In genomic region chr4:148816556-148816955, GRCm38 (mm10) we compare ENCODE assay signal across 11 mouse cellular contexts. TPM values are rescaled to one million over a fixed set of nuclear protein-coding genes. Genes with fewer than 3 reads are reported as not detected.
DNase-seq lines count a peak whose midpoint lies in the region; ATAC-seq and TF ChIP-seq lines count a peak whose summit lies in the region.
"Had no signal": no experiment of that assay in that cellular context is flagged by ENCODE, and none has a peak within 500 bp of the region (broad histone marks: within the 10 kb centered on the region; RNA-seq: fewer than 3 reads in every experiment).

No protein-coding gene starts in this region.

- H3K9ac ChIP-seq in stomach, embryonic 15.5 days: no peak overlapping the region
- H3K9ac ChIP-seq in stomach, postnatal 0 days (ENCODE audit: low read length): no peak overlapping the region
- no peak overlapping the region for H3K9ac ChIP-seq in liver, embryonic 12.5 days

- no peak for TF ChIP-seq CTCF in stomach, postnatal 0 days (IDR thresholded peaks at IDR 0.05; ENCODE audit: low read depth)

- peaks cover 29% of the 10 kb centered on the region for H3K27me3 ChIP-seq in heart, embryonic 10.5 days (ENCODE audit: insufficient read depth, poor library complexity, severe bottlenecking)
- H3K27me3 ChIP-seq in stomach, embryonic 15.5 days (replicated peaks): peaks cover 5% of the 10 kb centered on the region; the same call in 1 of the 2 replicates
- H3K27me3 ChIP-seq in stomach, postnatal 0 days (ENCODE audit: control insufficient read depth, insufficient read depth, low read length): no peaks in the 10 kb centered on the region
- H3K27me3 ChIP-seq in limb, embryonic 10.5 days (ENCODE audit: low read depth, poor library complexity, severe bottlenecking): peaks cover 70% of the 10 kb centered on the region
- peaks cover 77% of the 10 kb centered on the region for H3K27me3 ChIP-seq in liver, embryonic 12.5 days (replicated peaks)

- peak overlapping the region; percentile 2; the same call in 1 of the 2 replicates for H3K4me2 ChIP-seq in stomach, embryonic 15.5 days
- H3K4me2 ChIP-seq in stomach, postnatal 0 days (replicated peaks; ENCODE audit: low read depth): no peak overlapping the region
- H3K4me2 ChIP-seq in liver, embryonic 12.5 days: no peak overlapping the region

- no peaks in the 10 kb centered on the region for H3K36me3 ChIP-seq in heart, embryonic 10.5 days
- H3K36me3 ChIP-seq in stomach, embryonic 15.5 days: no peaks in the 10 kb centered on the region
- H3K36me3 ChIP-seq in stomach, postnatal 0 days (ENCODE audit: control insufficient read depth, insufficient read depth, low read length): no peaks in the 10 kb centered on the region
- H3K36me3 ChIP-seq in limb, embryonic 10.5 days: no peaks in the 10 kb centered on the region
- no peaks in the 10 kb centered on the region for H3K36me3 ChIP-seq in liver, embryonic 12.5 days

- DNase-seq in heart, embryonic 10.5 days (ENCODE audit: low spot score): no peak
- DNase-seq in heart, postnatal 14 days: no peak
- no peak for DNase-seq in stomach, postnatal 0 days (ENCODE audit: low spot score)
- DNase-seq in limb, embryonic 10.5 days (ENCODE audit: low spot score): no peak
- no peak for DNase-seq in cerebellum, adult 8-10 months
- DNase-seq: cerebellum, adult 18-20 months; liver had no signal

- peaks cover 85% of the 10 kb centered on the region for H3K4me1 ChIP-seq in heart, embryonic 10.5 days
- peaks cover 16% of the 10 kb centered on the region; the same call in 1 of the 2 replicates for H3K4me1 ChIP-seq in stomach, embryonic 15.5 days
- H3K4me1 ChIP-seq in stomach, postnatal 0 days (replicated peaks; ENCODE audit: control insufficient read depth, insufficient read depth): 0 out of 2 replicates have a peak, but pooled peaks cover 2% of the 10 kb centered on the region
- peaks cover 29% of the 10 kb centered on the region for H3K4me1 ChIP-seq in limb, embryonic 10.5 days
- H3K4me1 ChIP-seq in liver, embryonic 12.5 days: no peaks in the 10 kb centered on the region

- no peak for ATAC-seq in stomach, embryonic 15.5 days (ENCODE audit: insufficient read depth, low FRiP score, low read depth)
- ATAC-seq in stomach, postnatal 0 days (ENCODE audit: low FRiP score, low TSS enrichment): no peak
- ATAC-seq in erythroid progenitor cell, adult 5-6 weeks (replicated peaks; ENCODE audit: low FRiP score, poor library complexity, severe bottlenecking): no peak
- ATAC-seq in liver, embryonic 12.5 days: no peak
- ATAC-seq: inflammation-experienced regulatory T-cells, adult 6 months had no signal

- H3K27ac ChIP-seq in heart, embryonic 10.5 days: no peak overlapping the region
- no peak overlapping the region for H3K27ac ChIP-seq in stomach, embryonic 15.5 days
- H3K27ac ChIP-seq in stomach, postnatal 0 days (replicated peaks): no peak overlapping the region
- peak overlapping the region; percentile 53; the same call in 1 of the 2 replicates for H3K27ac ChIP-seq in limb, embryonic 10.5 days
- no peak overlapping the region for H3K27ac ChIP-seq in liver, embryonic 12.5 days

- no peak for TF ChIP-seq EP300 in stomach, postnatal 0 days (optimal IDR thresholded peaks at IDR 0.05)

- intact Hi-C loops in heart, postnatal 14 days (cut with DNase I): no loop called here

- H3K9me3 ChIP-seq in heart, embryonic 10.5 days: no peaks in the 10 kb centered on the region
- H3K9me3 ChIP-seq in stomach, embryonic 15.5 days: no peaks in the 10 kb centered on the region
- H3K9me3 ChIP-seq in stomach, postnatal 0 days (ENCODE audit: control insufficient read depth, low read length): no peaks in the 10 kb centered on the region
- H3K9me3 ChIP-seq in limb, embryonic 10.5 days (replicated peaks): no peaks in the 10 kb centered on the region
- H3K9me3 ChIP-seq in liver, embryonic 12.5 days (replicated peaks): no peaks in the 10 kb centered on the region

- 13% methylated on average over 14 of the region's 14 CpGs for WGBS in heart, embryonic 10.5 days
- WGBS in stomach, embryonic 15.5 days: 19% methylated on average over 14 of the region's 14 CpGs
- WGBS in stomach, postnatal 0 days: 24% methylated on average over 14 of the region's 14 CpGs
- WGBS in limb, embryonic 10.5 days: 13% methylated on average over 14 of the region's 14 CpGs
- WGBS in liver, embryonic 12.5 days (ENCODE audit: insufficient replicate concordance): 20% methylated on average over 14 of the region's 14 CpGs

- H3K4me3 ChIP-seq in heart, embryonic 10.5 days: peak overlapping the region; percentile 27
- no peak overlapping the region for H3K4me3 ChIP-seq in stomach, embryonic 15.5 days (replicated peaks)
- H3K4me3 ChIP-seq in stomach, postnatal 0 days (ENCODE audit: low read depth, low read length): no peak overlapping the region
- peak overlapping the region; percentile 20 for H3K4me3 ChIP-seq in limb, embryonic 10.5 days
- no peak overlapping the region for H3K4me3 ChIP-seq in liver, embryonic 12.5 days

RNA-seq across cellular contexts. Expression of gene Casz1, which starts 12.3 kb away (rescaled TPM):
- 15.9 and 26.3 TPM in 2 replicates for polyA plus RNA-seq in heart, embryonic 10.5 days (2016; fragmentation: Nextera tagmentation; extraction: Ambion mirVana)
- 10 to 100 TPM; 48.1 to 53.1 TPM for total RNA-seq in heart, postnatal 14 days (2021)
- 8.9 and 10.2 TPM in 2 replicates for polyA plus RNA-seq in stomach, embryonic 15.5 days (2015; fragmentation: Nextera tagmentation; extraction: Ambion mirVana)
- 9.4 and 10.3 TPM in 2 replicates for polyA plus RNA-seq in stomach, postnatal 0 days (2015; fragmentation: Nextera tagmentation; extraction: Ambion mirVana)
- polyA plus RNA-seq in limb, embryonic 10.5 days (2016; fragmentation: Nextera tagmentation; extraction: Ambion mirVana): 1.0 and 2.1 TPM in 2 replicates
- total RNA-seq in erythroid progenitor cell, adult 5-6 weeks (2015; ENCODE audit: low replicate concordance): 1.4 and 2.5 TPM in 2 replicates
- total RNA-seq in erythroid progenitor cell, adult 5-6 weeks (2017; ENCODE audit: low replicate concordance): 1.1 and 3.1 TPM in 2 replicates
- 0.50 and 0.60 TPM in 2 replicates for polyA plus RNA-seq in liver, embryonic 12.5 days (2016; fragmentation: Nextera tagmentation; extraction: Ambion mirVana)

Comparison
In these comparisons a context has a peak if more than half of its experiments do, and no peak if none do; other contexts are left out.
1. H3K4me3 ChIP-seq: peak in heart, embryonic 10.5 days (single experiment) and limb, embryonic 10.5 days (single experiment); none in stomach, embryonic 15.5 days (single experiment), stomach, postnatal 0 days (single experiment) and liver, embryonic 12.5 days (single experiment).